Mouse (Mus musculus) hindbrain, embryonic 11.5 days (tissue): ENCODE measurements around the gene Nfib. TPM values are rescaled to one million over a fixed set of nuclear protein-coding genes. Genes with fewer than 3 reads are reported as not detected.
A peak's percentile ranks its signal among the peaks of the same experiment; 100 is the strongest.

ENCODE experiments used
- ATAC-seq: fragments of 200-750 bp; cut with Nextera tagmentation; 2 replicates; pipeline ENCODE4 v1.8.0; 2017; ENCODE audit warnings: mild to moderate bottlenecking, moderate TSS enrichment, moderate library complexity; ENCODE audit not compliant: low FRiP score
- DNase-seq: peaks from one replicate; pipeline ENCODE4 v3.0.0-alpha.2; 2015; ENCODE audit warnings: low spot score
- H3K27ac ChIP-seq: fragments of 300-500 bp; sonication (generic); 2 replicates; pipeline ENCODE4 v1.5.1; 2014; ENCODE audit warnings: mild to moderate bottlenecking, low read depth, low read length
- H3K27me3 ChIP-seq: fragments of 300-500 bp; sonication (generic); 2 replicates; pipeline ENCODE4 v1.6.1; 2014; ENCODE audit warnings: mild to moderate bottlenecking, low read length, moderate library complexity, mixed read lengths; ENCODE audit not compliant: control insufficient read depth, insufficient read depth
- H3K36me3 ChIP-seq: fragments of 300-500 bp; sonication (generic); 2 replicates; pipeline ENCODE4 v1.6.1; 2014; ENCODE audit warnings: mild to moderate bottlenecking, low read length, moderate library complexity, mixed read lengths; ENCODE audit not compliant: control insufficient read depth, insufficient read depth
- H3K4me1 ChIP-seq: fragments of 300-500 bp; sonication (generic); replicated peaks from 2 replicates; pipeline ENCODE4 v1.6.1; 2014; ENCODE audit warnings: low read length, mixed read lengths; ENCODE audit not compliant: control insufficient read depth, insufficient read depth
- H3K4me2 ChIP-seq: fragments of 300-500 bp; sonication (generic); replicated peaks from 2 replicates; pipeline ENCODE4 v1.6.1; 2014; ENCODE audit warnings: mild to moderate bottlenecking, low read depth, low read length
- H3K4me3 ChIP-seq: fragments of 300-500 bp; sonication (generic); 2 replicates; pipeline ENCODE4 v1.5.1; 2014; ENCODE audit warnings: low read depth, low read length
- H3K9ac ChIP-seq: fragments of 300-500 bp; sonication (generic); 2 replicates; pipeline ENCODE4 v1.6.1; 2014; ENCODE audit warnings: low read depth, low read length
- H3K9me3 ChIP-seq: fragments of 300-500 bp; sonication (generic); 2 replicates; pipeline ENCODE4 v1.6.1; 2016; ENCODE audit warnings: low read length; ENCODE audit not compliant: control insufficient read depth
- WGBS: fragments of 180-500 bp; shearing (Covaris S2); extraction: QIAGEN DNeasy Blood & Tissue Kit; methylation state at CpG from one replicate; pipeline ENCODE4 v1.1.7; 2014; 5-methylcytosine and 5-hydroxymethylcytosine counted together
- polyA plus RNA-seq: library from polyadenylated mRNA; unstranded; fragments of >200 nt; fragmentation: Nextera tagmentation; extraction: Ambion mirVana; gene quantifications from 2 replicates; pipeline ENCODE4 v1.2.1, GENCODE M21; 2014

Gene Nfib
- polyA plus RNA-seq, 1 experiment from 2014 or later, result 38.6 TPM

- no peak overlapping the region for H3K9ac ChIP-seq
- DNase-seq (no peak), ATAC-seq (no peak)
- peaks cover 2% of the 10 kb centered on the region; the same call in 1 of the 2 replicates for H3K4me1 ChIP-seq
- H3K9me3 ChIP-seq, result no peaks in the 10 kb centered on the region
- no peak overlapping the region for H3K4me3 ChIP-seq
- no peak overlapping the region for H3K4me2 ChIP-seq
- no peaks in the 10 kb centered on the region for H3K27me3 ChIP-seq
- H3K27ac ChIP-seq, result no peak overlapping the region
- no peaks in the 10 kb centered on the region for H3K36me3 ChIP-seq
- 87% methylated on average over 8 of the region's 8 CpGs for WGBS
These were observed 190.6 kb downstream of the Nfib start for GRCm38 (mm10) chr4:82514921-82515320.

GRCm38 (mm10) chr4:82514373-82514772 lies 191.2 kb downstream of the Nfib start:
- Histone ChIP-seq H3K4me2 (no peak overlapping the region; the same call in 1 of the 2 replicates), H3K27ac (no peak overlapping the region), H3K4me3 (no peak overlapping the region), H3K4me1 (peaks cover 2% of the 10 kb centered on the region; the same call in 1 of the 2 replicates), H3K9me3 (no peaks in the 10 kb centered on the region), H3K36me3 (no peaks in the 10 kb centered on the region), H3K9ac (no peak overlapping the region), H3K27me3 (no peaks in the 10 kb centered on the region)
- DNase-seq (no peak), ATAC-seq (no peak)
- 86% methylated on average over 1 of the region's 1 CpGs for WGBS

DNA sequence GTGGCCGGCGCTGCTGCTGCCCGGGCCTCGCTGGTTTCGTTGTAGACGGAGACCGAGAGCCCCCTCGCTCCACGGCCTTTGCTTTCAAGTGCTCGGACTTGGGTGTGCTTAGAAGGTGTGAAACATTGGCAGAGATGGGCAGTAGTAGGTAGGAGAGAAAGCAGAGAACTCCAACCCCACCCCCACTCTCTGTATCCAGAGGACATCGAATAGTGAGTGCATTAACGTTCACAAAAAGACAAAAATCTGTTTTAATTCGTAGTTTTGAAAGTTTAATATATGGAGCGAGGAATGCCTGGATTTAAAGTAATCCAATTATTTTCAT lies 192.2 kb downstream of the Nfib start:
- H3K9me3 ChIP-seq, result no peaks in the 10 kb centered on the region
- H3K9ac ChIP-seq, result peak overlapping the region; percentile 39; the same call in 1 of the 2 replicates
- peaks cover 2% of the 10 kb centered on the region; the same call in 1 of the 2 replicates for H3K4me1 ChIP-seq
- WGBS, result under 1% methylated on average over 14 of the region's 14 CpGs
- no peaks in the 10 kb centered on the region for H3K36me3 ChIP-seq
- H3K4me3 ChIP-seq, result peak overlapping the region; percentile 36
- H3K4me2 ChIP-seq, result peak overlapping the region; percentile 81
- ATAC-seq (no peak), DNase-seq (no peak)
- H3K27me3 ChIP-seq, result no peaks in the 10 kb centered on the region
- 0 out of 2 replicates have a peak overlapping the region, but pooled peaks have one; percentile 34 for H3K27ac ChIP-seq

- WGBS, result under 1% methylated on average over 46 of the region's 63 CpGs
- Histone ChIP-seq H3K4me1 (peaks cover 2% of the 10 kb centered on the region; the same call in 1 of the 2 replicates), H3K36me3 (no peaks in the 10 kb centered on the region)
These were observed 192.7 kb downstream of the Nfib start for GRCm38 (mm10) chr4:82512743-82513425.

DNA sequence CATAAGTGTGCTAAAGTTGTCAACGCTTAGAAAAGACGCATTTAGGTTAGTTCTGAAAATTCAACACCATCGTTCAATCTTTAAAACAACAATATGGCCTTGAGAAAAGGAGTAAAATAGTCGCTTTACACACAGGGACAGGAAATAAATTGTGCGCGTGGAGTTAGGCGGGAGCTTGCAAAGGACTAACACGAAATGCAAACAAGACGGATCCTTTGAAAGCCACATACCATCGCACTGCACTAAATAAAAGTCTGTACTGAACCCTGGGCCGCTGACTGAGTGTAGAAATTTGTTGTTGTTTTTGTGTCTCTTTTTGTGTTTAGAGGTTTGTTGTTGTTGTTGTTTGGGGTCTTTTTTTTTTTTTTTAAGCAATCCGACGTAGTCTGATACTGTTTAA lies 193.2 kb downstream of the Nfib start:
- 1% methylated on average over 13 of the region's 13 CpGs for WGBS
- H3K4me1 ChIP-seq, result peaks cover 2% of the 10 kb centered on the region; the same call in 1 of the 2 replicates

More at GRCm38 (mm10) chr4:82512743-82513425, 192.7 kb downstream of the Nfib start:
- Histone ChIP-seq H3K9me3 (no peaks in the 10 kb centered on the region), H3K9ac (peak overlapping the region; percentile 77), H3K27me3 (no peaks in the 10 kb centered on the region), H3K27ac (peak overlapping the region; percentile 86), H3K4me2 (peak overlapping the region; percentile 81), H3K4me3 (peak overlapping the region; percentile 36)
- peak; percentile 96 for ATAC-seq
- peak; percentile 96 for DNase-seq

DNA sequence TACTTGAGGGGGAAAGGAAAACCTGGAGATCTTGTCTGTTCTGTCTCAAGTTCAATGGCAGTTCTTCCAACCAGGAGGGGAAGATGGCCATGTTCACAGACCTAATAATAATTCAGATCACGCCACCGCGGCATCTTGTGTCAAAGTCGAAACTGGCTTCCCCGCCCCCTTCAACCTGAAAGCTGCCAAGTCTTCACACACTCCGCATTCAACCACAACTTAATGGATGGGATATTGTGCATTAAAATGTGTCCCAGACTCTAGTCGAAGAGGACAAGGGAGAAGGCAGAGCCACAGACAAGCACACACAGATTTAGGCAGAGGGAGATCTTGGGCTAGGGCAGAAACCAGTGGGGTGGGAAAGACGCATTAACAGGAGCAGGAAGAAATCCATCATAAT lies 194.0 kb downstream of the Nfib start:
- ATAC-seq (peak; percentile 36; the same call in 1 of the 2 replicates), DNase-seq (peak; percentile 89)
- no peaks in the 10 kb centered on the region for H3K27me3 ChIP-seq
- H3K4me1 ChIP-seq, result peaks cover 2% of the 10 kb centered on the region; the same call in 1 of the 2 replicates
- H3K9me3 ChIP-seq, result no peaks in the 10 kb centered on the region
- H3K9ac ChIP-seq, result 0 out of 2 replicates have a peak overlapping the region, but pooled peaks have one; percentile 29
- peak overlapping the region; percentile 81 for H3K4me2 ChIP-seq
- peak overlapping the region; percentile 86 for H3K27ac ChIP-seq
- WGBS, result 2% methylated on average over 8 of the region's 8 CpGs
- H3K4me3 ChIP-seq, result no peak overlapping the region
- H3K36me3 ChIP-seq, result no peaks in the 10 kb centered on the region

More for the DNA sequence above, 193.2 kb downstream of the Nfib start:
- Histone ChIP-seq H3K4me3 (peak overlapping the region; percentile 36), H3K27ac (peak overlapping the region; percentile 86), H3K36me3 (no peaks in the 10 kb centered on the region), H3K27me3 (no peaks in the 10 kb centered on the region), H3K9ac (peak overlapping the region; percentile 77), H3K4me2 (peak overlapping the region; percentile 81), H3K9me3 (no peaks in the 10 kb centered on the region)
- DNase-seq (peak; percentile 46), ATAC-seq (no peak)

- 4% methylated on average over 16 of the region's 16 CpGs for WGBS
- Histone ChIP-seq H3K27ac (peak overlapping the region; percentile 74), H3K4me3 (no peak overlapping the region), H3K36me3 (no peaks in the 10 kb centered on the region), H3K9ac (no peak overlapping the region), H3K27me3 (no peaks in the 10 kb centered on the region), H3K9me3 (no peaks in the 10 kb centered on the region), H3K4me2 (peak overlapping the region; percentile 81), H3K4me1 (peaks cover 2% of the 10 kb centered on the region; the same call in 1 of the 2 replicates)
- DNase-seq (no peak), ATAC-seq (no peak)
These were observed 194.5 kb downstream of the Nfib start for GRCm38 (mm10) chr4:82511001-82511513.

- Histone ChIP-seq H3K36me3 (no peaks in the 10 kb centered on the region), H3K9ac (no peak overlapping the region), H3K27me3 (no peaks in the 10 kb centered on the region), H3K4me3 (no peak overlapping the region), H3K4me2 (peak overlapping the region; percentile 24; the same call in 1 of the 2 replicates), H3K27ac (peak overlapping the region; percentile 17), H3K4me1 (peaks cover 2% of the 10 kb centered on the region; the same call in 1 of the 2 replicates), H3K9me3 (no peaks in the 10 kb centered on the region)
- DNase-seq, result no peak
- 27% methylated on average over 4 of the region's 4 CpGs for WGBS
- no peak for ATAC-seq
These were observed 195.8 kb downstream of the Nfib start for GRCm38 (mm10) chr4:82509771-82510170.
